Mouse (Mus musculus) hindlimb bud, embryonic 11.5 days (tissue): ENCODE results near the gene Abcg4.

Source experiments
- DNase-seq: peaks from one replicate; pipeline ENCODE4 v3.0.0-alpha.2; 2012; ENCODE audit warnings: low read depth, low spot score; ENCODE audit errors: extremely low spot score

Gene Abcg4

DNA sequence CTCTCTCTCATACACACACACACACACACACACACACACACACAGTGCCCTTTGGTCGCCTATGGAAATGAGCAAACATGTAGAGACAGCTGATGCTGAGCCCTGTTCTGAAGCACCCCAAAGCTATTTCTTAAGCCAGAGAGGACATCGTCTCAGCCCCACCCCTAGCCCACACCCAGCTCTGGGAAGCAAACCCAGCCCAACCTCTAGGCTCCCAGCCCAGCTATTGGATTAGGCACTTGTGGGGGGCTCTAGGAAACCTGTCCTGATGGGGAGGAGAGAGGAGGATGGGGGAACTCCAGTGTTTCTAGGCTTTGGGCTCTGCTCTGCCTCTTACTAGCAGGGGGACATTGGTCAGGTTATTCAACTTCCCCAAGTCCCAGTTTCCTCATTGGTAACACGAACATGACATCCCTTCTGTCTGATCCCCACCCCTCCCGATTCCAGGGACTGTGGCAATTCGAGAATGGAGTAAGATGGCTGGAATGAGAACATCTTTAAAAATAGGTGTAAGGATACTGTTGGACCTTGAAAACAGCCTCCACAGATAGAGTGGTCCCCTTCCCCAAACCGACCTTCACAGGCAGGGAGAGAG, 2.1 kb downstream of the Abcg4 start:
- no peak for DNase-seq

DNA sequence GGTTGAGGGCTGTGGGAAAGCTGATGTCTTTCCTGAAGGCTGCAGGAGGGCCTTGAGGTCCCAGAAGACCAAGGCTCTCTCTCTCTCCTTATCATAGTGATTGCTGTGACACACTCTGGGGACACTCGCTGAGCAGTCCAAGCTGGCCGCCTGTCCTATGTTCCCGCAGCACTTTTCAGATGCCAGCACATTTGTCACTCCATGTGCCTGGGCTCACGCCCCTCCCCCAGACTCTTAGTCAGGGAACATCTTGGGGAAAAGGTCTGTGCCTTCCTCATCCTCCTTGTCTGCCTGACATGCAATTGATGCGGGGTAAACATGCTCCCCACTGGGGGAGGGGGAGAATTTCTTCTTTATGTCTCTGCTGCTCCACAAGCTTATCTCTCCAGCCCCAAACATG, 5.2 kb downstream of the Abcg4 start:
- no peak for DNase-seq

DNA sequence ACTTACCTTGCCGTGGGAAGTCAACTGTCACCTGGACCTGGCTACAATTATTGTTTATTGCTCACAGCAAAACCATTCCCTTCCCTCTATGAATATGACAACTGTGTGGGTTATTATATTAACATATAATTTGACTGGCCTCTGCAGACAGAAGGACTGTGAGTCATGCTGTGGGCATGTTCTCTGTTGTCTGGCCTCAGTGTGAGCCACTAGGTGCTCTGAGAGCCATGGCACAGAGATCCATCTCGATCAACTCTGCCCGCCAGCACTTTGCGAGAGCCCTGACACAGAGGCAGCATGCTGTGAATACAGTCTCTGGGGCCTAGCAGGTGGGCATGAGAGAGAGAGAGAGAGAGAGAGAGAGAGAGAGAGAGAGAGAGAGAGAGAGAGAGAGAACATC, 18.4 kb downstream of the Abcg4 start:
- DNase-seq, result no peak

DNA sequence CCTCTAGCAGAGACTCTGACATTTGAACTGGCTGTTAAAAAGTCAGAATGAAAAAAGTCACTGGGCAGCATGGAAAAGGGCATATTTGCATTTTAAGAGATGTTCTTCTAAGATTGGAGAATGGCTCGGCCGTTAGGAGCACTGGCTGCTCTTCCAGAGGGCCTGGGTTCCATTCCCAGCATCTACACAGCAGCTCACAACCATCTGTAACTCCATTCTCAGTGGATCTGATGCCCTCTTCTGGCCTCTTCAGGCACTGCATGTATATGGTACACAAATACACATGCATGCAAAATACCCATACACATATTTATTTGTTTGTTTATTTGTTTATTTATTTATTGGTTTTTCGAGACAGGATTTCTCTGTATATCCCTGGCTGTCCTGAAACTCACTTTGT, 19.3 kb downstream of the Abcg4 start:
- no peak for DNase-seq

GRCm38 (mm10) chr9:44268432-44268831, 20.0 kb downstream of the Abcg4 start, which contains the start of gene Nlrx1:
Gene Nlrx1, minus strand, starts transcription at chr9:44268599.
- no peak for DNase-seq

- no peak for DNase-seq
Measured at GRCm38 (mm10) chr9:44268027-44268360, 20.4 kb downstream of the Abcg4 start.

DNA sequence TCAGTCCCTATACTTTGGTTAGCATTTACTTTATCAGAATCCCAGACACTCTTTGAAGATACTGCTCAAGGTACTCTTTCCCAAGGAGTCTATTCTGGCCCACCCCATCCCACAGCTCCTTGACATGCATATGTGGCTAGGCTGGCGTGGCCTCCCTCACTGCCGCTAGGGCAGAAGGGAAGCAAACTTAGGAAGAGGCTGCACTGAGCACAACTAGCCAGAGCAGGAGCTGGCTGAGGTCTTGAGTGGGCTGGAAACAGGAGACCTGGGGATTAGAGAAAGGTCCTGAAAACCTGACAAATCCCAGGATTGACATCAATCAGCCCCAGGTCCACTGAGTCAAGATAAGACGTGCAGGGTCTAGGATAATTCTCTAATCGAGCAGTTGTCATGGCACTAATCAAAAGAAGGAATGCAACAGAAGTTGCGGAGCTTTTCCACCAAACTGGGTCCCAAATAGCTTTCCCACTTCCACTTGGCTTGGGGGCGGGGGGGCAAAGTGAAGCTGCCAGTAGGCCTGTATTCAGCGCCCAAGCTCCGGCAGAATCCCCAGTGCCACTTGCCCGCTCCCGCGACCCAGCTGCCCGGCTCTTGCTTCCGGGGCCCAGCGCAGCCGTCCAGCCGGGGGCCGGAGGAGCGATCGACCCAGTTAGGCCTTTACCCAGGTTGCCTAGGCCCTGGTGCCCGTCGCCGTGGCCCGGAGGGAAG, 20.9 kb downstream of the Abcg4 start:
- DNase-seq, result no peak

GRCm38 (mm10) chr9:44266478-44267226, 21.8 kb downstream of the Abcg4 start:
- DNase-seq, result no peak

DNA sequence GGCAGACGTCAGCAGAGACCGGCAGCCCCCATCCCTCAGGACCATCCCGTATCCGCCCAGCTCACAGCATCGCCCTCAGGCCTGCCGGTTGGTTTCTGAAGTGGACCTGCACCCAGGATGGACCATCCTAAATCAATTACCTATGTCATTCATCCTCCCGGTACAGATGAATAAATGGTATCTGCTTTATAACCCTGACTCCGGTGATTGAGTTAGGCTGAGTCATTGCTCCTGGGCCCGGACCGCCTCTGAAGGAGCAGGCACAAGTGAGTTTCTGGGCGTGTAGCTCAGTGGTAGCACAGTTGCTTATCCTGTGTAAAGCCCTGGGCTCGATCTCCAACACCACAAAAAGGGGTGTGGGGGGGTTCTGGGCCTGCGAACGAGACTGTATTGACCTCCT, 27.0 kb downstream of the Abcg4 start:
- no peak for DNase-seq

DNA sequence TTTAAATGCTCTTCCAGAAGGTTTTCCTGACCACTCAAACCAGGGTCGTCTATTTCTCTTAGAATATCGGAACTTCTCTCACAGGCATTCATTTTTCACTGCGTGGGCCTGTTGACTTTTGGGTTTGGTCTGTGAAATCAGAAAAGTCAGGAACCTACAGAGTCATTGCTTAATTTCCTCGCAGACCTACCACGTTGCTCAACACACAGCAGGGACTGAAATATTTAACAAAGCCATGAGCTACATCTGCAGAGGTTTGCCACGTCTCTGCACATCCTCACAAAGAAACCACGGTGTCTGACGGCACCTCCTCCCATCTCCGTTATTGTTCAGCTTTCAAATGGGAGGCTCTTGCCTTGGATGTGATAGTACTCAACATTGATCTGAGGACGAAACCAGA, 29.4 kb downstream of the Abcg4 start:
- DNase-seq, result no peak

- no peak for DNase-seq
Measured at GRCm38 (mm10) chr9:44256213-44256612, 32.2 kb downstream of the Abcg4 start.

- DNase-seq, result no peak
Measured at GRCm38 (mm10) chr9:44255136-44255521, 33.3 kb downstream of the Abcg4 start.

DNA sequence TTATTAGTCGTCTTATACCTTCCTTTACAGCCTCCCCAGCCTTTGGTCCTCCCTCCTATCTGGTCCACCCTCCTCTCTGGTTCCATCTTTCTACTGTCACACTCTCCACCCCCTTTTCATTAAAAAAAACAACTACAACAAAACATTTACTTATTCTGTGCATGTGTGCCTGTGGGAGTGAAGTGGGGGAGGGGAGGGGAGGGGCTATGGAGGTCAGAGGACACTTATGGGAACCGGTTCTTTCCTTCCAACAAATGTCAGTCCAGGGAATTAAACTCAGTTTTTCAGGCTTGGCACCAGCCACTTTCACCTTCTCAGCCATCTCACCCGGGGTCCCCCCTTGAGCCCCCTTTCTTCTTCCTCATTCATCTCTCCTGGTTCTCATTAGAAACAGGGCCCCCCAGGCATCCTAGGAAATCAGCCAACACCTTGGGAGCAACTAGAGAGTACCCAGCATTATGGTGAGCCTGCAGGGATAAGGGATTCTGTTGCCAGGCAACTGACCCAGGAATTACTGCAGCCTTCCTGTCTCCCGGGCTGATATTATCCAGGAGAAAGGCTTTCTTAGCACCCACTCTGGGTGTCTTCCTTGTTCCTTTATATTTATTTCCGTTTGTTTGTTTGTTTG, 33.8 kb downstream of the Abcg4 start:
- no peak for DNase-seq

- no peak for DNase-seq
Measured at GRCm38 (mm10) chr9:44253441-44253840, 35.0 kb downstream of the Abcg4 start.

DNA sequence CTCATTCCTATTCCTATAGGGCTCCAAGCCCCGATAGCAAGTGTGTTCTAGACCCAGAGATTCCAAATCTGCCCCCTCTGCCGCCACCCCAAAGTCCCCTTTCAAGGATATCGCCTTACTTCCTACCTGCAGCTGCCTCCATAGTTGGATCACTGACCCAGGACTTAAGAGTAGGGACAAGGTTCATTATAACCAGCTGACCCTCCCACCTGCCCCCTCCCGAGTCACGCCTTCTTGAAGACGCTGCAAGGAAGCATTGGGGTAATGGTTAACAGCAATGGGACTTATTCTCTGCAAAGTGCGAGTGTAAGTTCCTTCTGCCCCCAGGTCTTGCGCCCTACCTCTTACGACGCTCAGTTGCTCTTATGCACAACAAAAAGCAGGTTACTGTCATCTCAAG, 37.1 kb downstream of the Abcg4 start, which contains the start of gene Pdzd3:
TSS of gene Pdzd3 (minus strand) at position 158 of the 400 bp plus-strand sequence.
- DNase-seq, result no peak

DNA sequence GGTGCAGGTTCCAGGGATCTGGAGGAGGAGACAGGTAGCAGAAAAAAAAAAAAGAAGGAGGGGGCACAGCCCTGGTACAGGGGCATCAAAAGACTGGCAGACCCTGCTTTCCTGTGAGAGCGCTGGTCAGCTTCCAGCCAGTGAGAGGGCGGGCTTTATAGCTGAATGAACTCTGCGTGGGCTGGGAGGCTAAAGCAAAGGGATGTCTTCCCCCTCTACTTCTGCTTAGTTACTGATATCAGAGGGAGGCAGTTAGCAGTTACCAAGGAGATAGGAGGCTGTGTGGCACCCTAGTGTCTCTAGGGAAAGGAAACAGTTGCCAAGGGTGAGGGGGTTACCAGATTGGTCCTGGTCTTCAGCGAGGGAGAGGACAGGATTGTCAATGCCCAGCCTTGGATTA, 38.0 kb downstream of the Abcg4 start:
- DNase-seq, result no peak

DNA sequence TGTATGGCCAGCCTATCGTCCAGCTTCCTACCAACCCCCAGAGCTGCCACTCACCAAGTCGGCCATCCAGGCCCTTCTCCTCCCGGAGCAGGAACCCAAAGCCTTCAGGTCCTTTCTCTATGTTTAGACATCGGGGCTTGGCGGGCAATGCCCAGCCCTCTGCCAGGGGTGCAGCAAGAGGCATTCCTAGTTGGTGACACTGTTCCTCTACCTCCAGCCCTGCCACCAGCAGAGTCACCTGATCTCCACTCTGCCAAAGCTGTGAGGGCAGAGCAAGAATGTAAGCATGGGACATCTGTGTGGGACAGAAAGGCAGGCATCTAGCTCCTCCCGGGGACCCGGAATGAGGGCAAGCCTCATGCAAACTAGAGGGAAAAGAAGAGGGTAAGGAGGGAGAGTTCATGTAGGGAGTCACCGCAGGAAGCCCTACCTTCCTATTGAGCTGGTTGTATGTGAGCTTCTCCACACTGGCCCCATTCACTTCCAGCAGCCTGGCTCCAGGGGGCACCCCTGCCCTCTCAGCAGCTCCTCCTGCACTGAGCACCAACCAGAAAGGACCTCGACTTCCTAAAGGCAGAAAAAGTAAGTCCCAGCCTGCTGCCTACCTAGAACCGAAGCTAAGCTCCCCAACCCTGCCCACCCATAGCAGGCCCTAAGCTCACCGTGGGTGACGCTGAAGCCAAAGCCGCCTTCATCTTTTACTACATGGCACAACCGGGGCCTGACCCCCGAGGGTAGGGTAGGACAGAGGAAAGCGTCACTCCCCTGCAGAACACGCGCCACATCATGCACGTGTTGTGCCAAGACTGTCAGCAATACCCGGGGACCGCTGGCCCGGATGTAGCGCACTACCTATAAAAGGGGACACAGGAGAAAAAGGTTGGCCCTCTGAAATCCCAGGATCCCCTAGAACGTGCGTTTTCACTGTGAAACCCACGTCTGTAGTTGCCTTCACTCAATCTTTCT, 39.0 kb downstream of the Abcg4 start:
- DNase-seq, result no peak

DNA sequence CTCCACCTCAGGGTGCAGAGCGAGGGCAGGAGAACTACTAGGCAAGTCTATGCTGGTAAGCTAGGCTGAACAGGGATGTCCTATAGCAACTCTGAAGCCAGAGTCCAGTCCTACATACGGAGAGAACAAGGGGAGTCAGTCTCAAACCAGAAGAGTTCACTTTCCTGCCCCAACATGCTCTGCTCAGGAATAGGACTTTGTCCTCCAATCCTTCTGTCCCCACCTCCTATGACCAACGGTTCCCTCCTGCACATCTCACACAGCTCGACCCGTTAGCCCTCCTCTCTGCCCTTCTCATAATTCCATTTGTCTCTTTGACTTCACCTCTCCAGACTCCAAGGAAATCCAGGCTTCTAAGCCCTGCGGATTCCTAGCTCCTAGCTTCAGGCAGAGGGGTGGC, 40.5 kb downstream of the Abcg4 start:
- no peak for DNase-seq

DNA sequence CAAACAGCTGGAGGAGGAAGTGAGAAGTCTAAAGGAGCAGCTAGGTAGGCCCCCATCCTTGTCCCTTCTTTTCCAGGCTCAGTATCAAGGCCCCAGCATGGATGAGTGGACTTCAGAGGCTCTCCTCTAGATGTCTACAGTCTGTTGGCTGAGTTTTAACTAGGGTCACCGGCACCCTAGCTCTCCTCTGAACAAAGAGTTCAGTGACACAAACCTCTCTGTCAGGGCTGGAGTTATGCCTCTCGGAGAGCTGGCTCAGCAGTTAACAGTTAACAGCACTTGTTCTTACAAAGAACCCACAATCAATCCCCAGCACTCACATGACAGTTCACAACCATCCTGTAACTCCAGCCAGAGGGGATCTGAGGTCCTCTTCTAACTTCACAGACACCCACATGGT, 44.8 kb downstream of the Abcg4 start:
- DNase-seq, result no peak

GRCm38 (mm10) chr9:44241418-44241817, 47.0 kb downstream of the Abcg4 start:
- no peak for DNase-seq

- no peak for DNase-seq
Measured at GRCm38 (mm10) chr9:44240911-44241310, 47.5 kb downstream of the Abcg4 start.
